Mouse (Mus musculus) adrenal gland, adult 2 months (tissue): ENCODE measurements around the gene Pah. TPM values are rescaled to one million over a fixed set of nuclear protein-coding genes. Genes with fewer than 3 reads are reported as not detected.

Experiments
- DNase-seq: peaks from one replicate; pipeline ENCODE4 v3.0.0; 2021
- polyA plus RNA-seq: library from polyadenylated mRNA; depleted of rRNA; stranded (reverse); fragments of >200 nt; gene quantifications from 2 replicates; pipeline ENCODE4 v1.2.3, GENCODE M21; 2012
- total RNA-seq, 2 experiments: library from RNA; stranded (reverse); gene quantifications; 2 replicates each; pipeline ENCODE4 v1.2.3; 2021

Gene Pah
- total and polyA plus RNA-seq, 3 experiments = 0.36 to 2.6 TPM; not detected in 1

GRCm38 (mm10) chr10:87503946-87504345 lies 17.6 kb upstream of the Pah start:
- peak; percentile 62 for DNase-seq

- DNase-seq = no peak
Measured at GRCm38 (mm10) chr10:87508581-87508980, 13.0 kb upstream of the Pah start.

GRCm38 (mm10) chr10:87513052-87513451 lies 8.5 kb upstream of the Pah start:
- no peak for DNase-seq

GRCm38 (mm10) chr10:87518585-87518984 lies 3.0 kb upstream of the Pah start:
- DNase-seq = no peak

- DNase-seq = no peak
Measured at GRCm38 (mm10) chr10:87520401-87521116, 1.0 kb upstream of the Pah start.

- DNase-seq = no peak
Measured at GRCm38 (mm10) chr10:87534172-87534571, 12.6 kb downstream of the Pah start.

GRCm38 (mm10) chr10:87545759-87546158 lies 24.2 kb downstream of the Pah start:
- DNase-seq = no peak

- no peak for DNase-seq
Measured at GRCm38 (mm10) chr10:87546299-87547234, 25.0 kb downstream of the Pah start.

GRCm38 (mm10) chr10:87552726-87553125 lies 31.1 kb downstream of the Pah start:
- peak; percentile 45 for DNase-seq

GRCm38 (mm10) chr10:87556441-87556840 lies 34.8 kb downstream of the Pah start:
- DNase-seq = peak; percentile 39

- no peak for DNase-seq
Measured at GRCm38 (mm10) chr10:87563818-87564217, 42.2 kb downstream of the Pah start.

GRCm38 (mm10) chr10:87565712-87566111 lies 44.1 kb downstream of the Pah start:
- DNase-seq = no peak

GRCm38 (mm10) chr10:87572500-87572899 lies 50.9 kb downstream of the Pah start:
- no peak for DNase-seq

GRCm38 (mm10) chr10:87586696-87587095 lies 65.1 kb downstream of the Pah start:
- peak; percentile 84 for DNase-seq

- peak; percentile 6 for DNase-seq
Measured at GRCm38 (mm10) chr10:87593916-87594315, 72.3 kb downstream of the Pah start.

- DNase-seq = peak; percentile 39
Measured at GRCm38 (mm10) chr10:87596361-87597074, 74.9 kb downstream of the Pah start.

GRCm38 (mm10) chr10:87597075-87597677 lies 75.6 kb downstream of the Pah start:
- no peak for DNase-seq

- DNase-seq = no peak
Measured at GRCm38 (mm10) chr10:87602151-87602550, 80.6 kb downstream of the Pah start.

GRCm38 (mm10) chr10:87625196-87625595 lies 103.6 kb downstream of the Pah start:
- DNase-seq = no peak
